In genomic region chr6:146577310-146578109, GRCm38 (mm10) we compare ENCODE assay signal across 8 mouse cellular contexts. TPM values are rescaled to one million over a fixed set of nuclear protein-coding genes. Genes with fewer than 3 reads are reported as not detected.
DNase-seq lines count a peak whose midpoint lies in the region; ATAC-seq lines count a peak whose summit lies in the region.

TSS of gene Ints13 (minus strand) at chr6:146577835.

- no peaks in the 10 kb centered on the region for H3K27me3 ChIP-seq in hindbrain, embryonic 12.5 days

- DNase-seq in NIH3T3 (ENCODE audit: low read depth) = peak; percentile 100
- DNase-seq in cerebellum, postnatal 10 days = peak; percentile 99
- DNase-seq in frontal cortex, postnatal 10 days (ENCODE audit: low spot score in 2 of 2) = peak; percentile 96
- DNase-seq in layer of hippocampus, postnatal 14 days (ENCODE audit: low spot score in 2 of 2) = peak; percentile 94 to 98
- peak; percentile 98 for DNase-seq in lung, postnatal 14 days
- peak; percentile 95 for DNase-seq in retina, adult 2 months (ENCODE audit: low read depth, low spot score)
- DNase-seq in thymus, postnatal 36 days = peak; percentile 96 to 98

- peak within 1 kb of the TSS; percentile 85 for H3K9ac ChIP-seq in hindbrain, embryonic 12.5 days

- ATAC-seq in hindbrain, embryonic 12.5 days (ENCODE audit: low FRiP score) = peak; percentile 98

- H3K9me3 ChIP-seq in hindbrain, embryonic 12.5 days (replicated peaks) = no peaks in the 10 kb centered on the region

- H3K4me2 ChIP-seq in hindbrain, embryonic 12.5 days (replicated peaks) = peak within 1 kb of the TSS; percentile 86

- H3K27ac ChIP-seq in hindbrain, embryonic 12.5 days = peak within 1 kb of the TSS; percentile 94

- H3K4me1 ChIP-seq in hindbrain, embryonic 12.5 days = peaks cover 29% of the 10 kb centered on the region

- no peaks in the 10 kb centered on the region for H3K36me3 ChIP-seq in hindbrain, embryonic 12.5 days

- WGBS in hindbrain, embryonic 12.5 days = under 1% methylated on average over 77 of the region's 77 CpGs

- peak within 1 kb of the TSS; percentile 85 for H3K4me3 ChIP-seq in hindbrain, embryonic 12.5 days

RNA-seq across cellular contexts. Expression of gene Ints13, which starts in this region (rescaled TPM):
- 83.3 and 84.3 TPM in 2 replicates for polyA plus RNA-seq in hindbrain, embryonic 12.5 days (2016; fragmentation: Nextera tagmentation; extraction: Ambion mirVana)
- 10 to 100 TPM; 39.2 to 42.7 TPM for total RNA-seq in layer of hippocampus, postnatal 14 days (2021)

Comparison
In these comparisons a context has a peak if more than half of its experiments do, and no peak if none do; other contexts are left out.
1. Peak in every context shown above with its lines: DNase-seq, ATAC-seq, H3K4me3 ChIP-seq and H3K27ac ChIP-seq.